Mouse (Mus musculus): ENCODE results near the gene Ush2a. TPM values are rescaled to one million over a fixed set of nuclear protein-coding genes. Genes with fewer than 3 reads are reported as not detected.

Gene Ush2a
- polyA plus RNA-seq, 1 experiment from 2014 or later, result 0.10 TPM

DNA sequence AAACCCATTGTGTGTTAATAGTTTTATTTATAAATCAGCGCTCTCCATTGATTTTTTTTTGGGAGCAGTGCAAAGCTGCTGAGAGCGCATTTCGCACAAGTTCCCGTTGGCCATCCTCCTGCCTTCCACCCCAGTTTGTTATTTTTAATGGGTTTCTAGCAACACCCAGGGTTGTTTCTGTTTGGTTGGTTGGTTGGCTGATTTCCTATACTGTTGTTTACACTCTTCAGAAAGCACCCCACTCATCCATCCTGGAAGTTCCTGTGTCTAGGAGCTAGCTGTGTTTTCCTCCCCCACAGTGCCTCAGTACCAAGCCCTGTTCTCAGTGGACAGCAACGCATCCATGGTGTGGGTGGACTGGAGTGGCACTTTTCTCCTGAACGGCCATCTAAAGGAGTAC, 689.3 kb downstream of the Ush2a start:
- no peak overlapping the region for H3K4me3 ChIP-seq (ENCODE audit: low read depth, low read length)
- H3K4me1 ChIP-seq (replicated peaks; ENCODE audit: control insufficient read depth, insufficient read depth, low read length), result no peaks in the 10 kb centered on the region
- H3K4me2 ChIP-seq, result no peak overlapping the region
- DNase-seq (ENCODE audit: low spot score) (no peak), ATAC-seq (replicated peaks; ENCODE audit: low FRiP score) (no peak)
- H3K36me3 ChIP-seq (ENCODE audit: control insufficient read depth, insufficient read depth, low read length), result no peaks in the 10 kb centered on the region
- H3K27ac ChIP-seq (ENCODE audit: low read depth, low read length), result no peak overlapping the region
- 89% methylated on average over 6 of the region's 6 CpGs for WGBS
- H3K9ac ChIP-seq (ENCODE audit: low read depth, low read length), result no peak overlapping the region
- H3K27me3 ChIP-seq (replicated peaks; ENCODE audit: control insufficient read depth, insufficient read depth, low read length), result no peaks in the 10 kb centered on the region
- H3K9me3 ChIP-seq (ENCODE audit: control insufficient read depth, low read length), result no peaks in the 10 kb centered on the region

DNA sequence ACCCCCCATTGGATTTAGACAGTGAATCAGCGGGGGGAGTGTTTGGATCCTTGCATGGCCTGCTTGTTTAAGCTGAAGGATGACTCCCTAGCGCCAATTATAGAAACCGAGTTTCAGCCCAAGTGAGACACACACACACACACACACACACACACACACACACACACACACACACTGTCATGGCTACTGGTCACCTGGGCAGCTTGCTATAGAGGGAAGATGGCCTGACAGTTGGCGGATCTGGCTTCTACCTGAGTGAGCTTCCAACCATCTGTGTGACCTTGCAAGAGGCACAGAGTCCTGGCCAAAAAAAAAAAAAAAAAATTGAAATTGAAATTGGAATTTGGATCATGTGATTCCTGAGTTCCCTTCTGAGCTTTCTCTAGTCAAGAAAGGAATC, 690.7 kb downstream of the Ush2a start:
- no peaks in the 10 kb centered on the region for H3K9me3 ChIP-seq (ENCODE audit: control insufficient read depth, low read length)
- no peak overlapping the region for H3K4me2 ChIP-seq
- H3K4me1 ChIP-seq (replicated peaks; ENCODE audit: control insufficient read depth, insufficient read depth, low read length), result no peaks in the 10 kb centered on the region
- no peaks in the 10 kb centered on the region for H3K36me3 ChIP-seq (ENCODE audit: control insufficient read depth, insufficient read depth, low read length)
- DNase-seq (ENCODE audit: low spot score), result no peak
- no peak overlapping the region for H3K4me3 ChIP-seq (ENCODE audit: low read depth, low read length)
- H3K9ac ChIP-seq (ENCODE audit: low read depth, low read length), result no peak overlapping the region
- no peak for ATAC-seq (replicated peaks; ENCODE audit: low FRiP score)
- no peaks in the 10 kb centered on the region for H3K27me3 ChIP-seq (replicated peaks; ENCODE audit: control insufficient read depth, insufficient read depth, low read length)
- H3K27ac ChIP-seq (ENCODE audit: low read depth, low read length), result no peak overlapping the region
- 90% methylated on average over 4 of the region's 4 CpGs for WGBS

DNA sequence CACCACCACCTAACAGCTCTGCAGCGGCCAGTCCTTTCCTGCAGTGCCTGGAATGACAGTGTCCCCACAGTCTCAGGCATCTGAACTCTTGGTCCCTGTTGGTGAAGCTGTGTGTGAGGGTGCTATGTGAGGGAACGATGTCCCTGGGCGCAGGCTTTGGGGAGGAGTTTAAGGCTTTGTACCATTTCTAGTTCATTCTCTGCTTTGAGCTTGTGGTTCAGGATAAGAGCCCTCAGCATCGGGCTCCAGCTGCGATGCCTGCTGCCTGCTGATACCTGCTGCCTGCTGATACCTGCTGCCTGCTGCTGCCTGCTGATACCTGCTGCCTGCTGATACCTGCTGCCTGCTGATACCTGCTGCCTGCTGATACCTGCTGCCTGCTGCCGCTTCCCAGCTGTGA, 711.3 kb downstream of the Ush2a start:
- no peak overlapping the region for H3K9ac ChIP-seq (ENCODE audit: low read depth, low read length)
- ATAC-seq (replicated peaks; ENCODE audit: low FRiP score) (peak; percentile 94), DNase-seq (ENCODE audit: low spot score) (no peak)
- no peak overlapping the region for H3K4me2 ChIP-seq
- 78% methylated on average over 6 of the region's 6 CpGs for WGBS
- no peak overlapping the region for H3K4me3 ChIP-seq (ENCODE audit: low read depth, low read length)
- no peaks in the 10 kb centered on the region for H3K4me1 ChIP-seq (replicated peaks; ENCODE audit: control insufficient read depth, insufficient read depth, low read length)
- H3K9me3 ChIP-seq (ENCODE audit: control insufficient read depth, low read length), result no peaks in the 10 kb centered on the region
- H3K36me3 ChIP-seq (ENCODE audit: control insufficient read depth, insufficient read depth, low read length), result peaks cover 22% of the 10 kb centered on the region
- no peaks in the 10 kb centered on the region for H3K27me3 ChIP-seq (replicated peaks; ENCODE audit: control insufficient read depth, insufficient read depth, low read length)
- peak overlapping the region; percentile 77 for H3K27ac ChIP-seq (ENCODE audit: low read depth, low read length)

DNA sequence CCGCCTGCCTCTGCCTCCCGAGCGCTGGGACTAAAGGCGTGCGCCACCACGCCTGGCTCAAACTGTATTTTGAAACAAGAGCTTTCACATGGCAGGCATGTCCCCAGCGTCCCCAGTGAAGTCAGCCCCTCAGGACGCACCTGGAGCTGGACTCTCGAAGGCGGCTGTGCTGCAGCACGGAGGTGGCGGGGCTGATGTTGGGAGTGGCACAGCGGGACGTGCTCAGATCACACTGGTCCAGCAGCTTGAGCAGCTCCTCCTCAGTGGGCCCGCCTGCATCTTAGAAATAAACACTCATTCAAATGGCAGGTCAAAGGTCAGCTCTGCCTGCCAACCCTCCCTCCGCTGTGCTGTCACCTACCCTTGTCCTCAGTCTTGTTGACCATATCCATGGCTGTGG, 712.1 kb downstream of the Ush2a start:
- DNase-seq (ENCODE audit: low spot score), result no peak
- WGBS, result 87% methylated on average over 16 of the region's 16 CpGs
- H3K36me3 ChIP-seq (ENCODE audit: control insufficient read depth, insufficient read depth, low read length), result peaks cover 22% of the 10 kb centered on the region
- peak overlapping the region; percentile 77 for H3K27ac ChIP-seq (ENCODE audit: low read depth, low read length)
- no peaks in the 10 kb centered on the region for H3K27me3 ChIP-seq (replicated peaks; ENCODE audit: control insufficient read depth, insufficient read depth, low read length)
- H3K4me1 ChIP-seq (replicated peaks; ENCODE audit: control insufficient read depth, insufficient read depth, low read length), result no peaks in the 10 kb centered on the region
- no peak overlapping the region for H3K9ac ChIP-seq (ENCODE audit: low read depth, low read length)
- H3K4me3 ChIP-seq (ENCODE audit: low read depth, low read length), result no peak overlapping the region
- no peak overlapping the region for H3K4me2 ChIP-seq
- peak; percentile 32 for ATAC-seq (replicated peaks; ENCODE audit: low FRiP score)
- no peaks in the 10 kb centered on the region for H3K9me3 ChIP-seq (ENCODE audit: control insufficient read depth, low read length)

DNA sequence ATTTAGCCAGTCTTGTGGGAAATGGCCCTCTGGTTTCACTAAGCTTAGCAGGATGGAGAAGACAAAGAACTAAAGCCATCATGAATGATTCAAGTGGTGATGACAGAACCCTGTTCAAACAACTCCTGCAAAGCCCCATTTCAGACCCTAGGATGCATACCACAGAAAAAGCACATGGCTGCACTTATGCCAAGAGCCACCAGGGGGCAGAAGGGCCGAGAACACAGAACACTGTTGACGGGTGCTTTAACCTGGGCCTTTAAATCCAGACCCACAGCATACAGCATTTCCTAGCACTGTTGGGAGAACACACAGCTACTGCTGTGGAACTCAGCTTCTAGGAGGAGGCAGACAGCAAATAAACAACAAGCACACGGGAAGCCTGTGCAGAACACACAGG, 718.2 kb downstream of the Ush2a start:
- H3K36me3 ChIP-seq (ENCODE audit: control insufficient read depth, insufficient read depth, low read length), result peaks cover 37% of the 10 kb centered on the region
- peak; percentile 56 for DNase-seq (ENCODE audit: low spot score)
- no peaks in the 10 kb centered on the region for H3K9me3 ChIP-seq (ENCODE audit: control insufficient read depth, low read length)
- no peak overlapping the region for H3K4me2 ChIP-seq
- no peaks in the 10 kb centered on the region for H3K27me3 ChIP-seq (replicated peaks; ENCODE audit: control insufficient read depth, insufficient read depth, low read length)
- WGBS, result 26% methylated on average over 3 of the region's 3 CpGs
- ATAC-seq (replicated peaks; ENCODE audit: low FRiP score), result peak; percentile 74
- no peaks in the 10 kb centered on the region for H3K4me1 ChIP-seq (replicated peaks; ENCODE audit: control insufficient read depth, insufficient read depth, low read length)
- H3K27ac ChIP-seq (ENCODE audit: low read depth, low read length), result no peak overlapping the region
- H3K4me3 ChIP-seq (ENCODE audit: low read depth, low read length), result no peak overlapping the region
- H3K9ac ChIP-seq (ENCODE audit: low read depth, low read length), result no peak overlapping the region

DNA sequence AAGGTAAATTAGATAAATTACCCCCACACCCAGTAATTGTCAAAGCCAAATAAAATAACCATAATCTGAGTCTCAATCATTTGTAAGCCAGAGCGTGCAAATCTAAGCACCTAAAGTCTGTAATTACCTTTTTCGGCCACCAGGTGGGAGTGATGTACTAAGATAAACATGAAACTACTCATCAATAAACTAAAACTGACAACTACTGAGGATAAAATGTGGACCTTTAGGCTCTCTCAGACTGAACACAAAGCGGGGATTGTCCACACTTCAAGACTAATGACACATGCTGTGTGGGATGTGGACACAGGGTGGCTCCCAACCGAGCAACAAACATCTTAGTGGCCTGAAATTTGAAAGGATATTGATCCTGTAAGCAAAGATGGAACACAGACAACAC, 731.4 kb downstream of the Ush2a start:
- H3K4me2 ChIP-seq, result no peak overlapping the region
- no peak overlapping the region for H3K9ac ChIP-seq (ENCODE audit: low read depth, low read length)
- ATAC-seq (replicated peaks; ENCODE audit: low FRiP score) (no peak), DNase-seq (ENCODE audit: low spot score) (no peak)
- no peaks in the 10 kb centered on the region for H3K27me3 ChIP-seq (replicated peaks; ENCODE audit: control insufficient read depth, insufficient read depth, low read length)
- 56% methylated on average over 4 of the region's 4 CpGs for WGBS
- no peak overlapping the region for H3K27ac ChIP-seq (ENCODE audit: low read depth, low read length)
- no peaks in the 10 kb centered on the region for H3K4me1 ChIP-seq (replicated peaks; ENCODE audit: control insufficient read depth, insufficient read depth, low read length)
- H3K36me3 ChIP-seq (ENCODE audit: control insufficient read depth, insufficient read depth, low read length), result peaks cover 35% of the 10 kb centered on the region
- no peak overlapping the region for H3K4me3 ChIP-seq (ENCODE audit: low read depth, low read length)
- H3K9me3 ChIP-seq (ENCODE audit: control insufficient read depth, low read length), result no peaks in the 10 kb centered on the region

DNA sequence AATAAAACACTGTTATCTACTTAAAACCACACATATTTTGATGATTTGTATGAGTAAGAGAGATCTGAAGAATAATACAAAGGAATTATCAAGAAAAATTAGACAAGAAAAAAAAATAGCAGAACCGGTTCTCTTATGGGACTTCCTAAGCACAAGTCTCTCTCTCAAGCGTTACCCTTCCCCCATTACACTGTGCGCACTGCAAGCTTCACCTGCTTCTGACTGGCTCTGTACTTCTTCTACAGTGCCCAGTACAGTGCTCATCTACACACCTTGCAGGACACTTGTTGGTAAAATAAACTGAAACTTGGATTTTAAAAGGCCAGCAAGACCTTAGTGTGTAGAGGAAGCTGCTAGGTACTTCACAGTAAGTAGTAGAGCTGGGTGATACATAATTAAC, 736.1 kb downstream of the Ush2a start:
- H3K36me3 ChIP-seq (ENCODE audit: control insufficient read depth, insufficient read depth, low read length), result peaks cover 24% of the 10 kb centered on the region
- H3K4me1 ChIP-seq (replicated peaks; ENCODE audit: control insufficient read depth, insufficient read depth, low read length), result no peaks in the 10 kb centered on the region
- no peak overlapping the region for H3K4me3 ChIP-seq (ENCODE audit: low read depth, low read length)
- H3K27ac ChIP-seq (ENCODE audit: low read depth, low read length), result no peak overlapping the region
- H3K9me3 ChIP-seq (ENCODE audit: control insufficient read depth, low read length), result no peaks in the 10 kb centered on the region
- WGBS, result 93% methylated on average over 3 of the region's 3 CpGs
- no peaks in the 10 kb centered on the region for H3K27me3 ChIP-seq (replicated peaks; ENCODE audit: control insufficient read depth, insufficient read depth, low read length)
- H3K9ac ChIP-seq (ENCODE audit: low read depth, low read length), result no peak overlapping the region
- H3K4me2 ChIP-seq, result no peak overlapping the region
- no peak for DNase-seq (ENCODE audit: low spot score)
- no peak for ATAC-seq (replicated peaks; ENCODE audit: low FRiP score)

DNA sequence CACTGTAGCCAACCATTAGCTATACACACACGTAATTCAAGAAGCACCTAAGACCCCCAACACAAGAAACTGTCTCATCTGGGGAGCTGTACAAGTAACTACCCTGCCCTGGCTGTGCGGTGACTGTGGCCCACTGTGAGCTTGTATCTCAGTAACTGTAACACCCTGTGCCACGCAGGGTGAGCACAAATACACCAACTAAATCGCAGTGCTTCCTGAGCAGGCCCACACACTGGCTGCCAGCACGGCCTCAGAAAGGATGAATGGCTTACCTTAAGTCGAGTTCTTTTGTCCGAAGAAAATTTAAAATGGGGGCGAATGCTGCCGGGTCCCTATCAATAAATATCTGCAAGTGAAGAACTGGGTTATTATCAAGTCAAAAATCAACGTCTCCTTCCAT, 738.2 kb downstream of the Ush2a start:
- Histone ChIP-seq H3K36me3 (ENCODE audit: control insufficient read depth, insufficient read depth, low read length) (peaks cover 21% of the 10 kb centered on the region), H3K4me1 (replicated peaks; ENCODE audit: control insufficient read depth, insufficient read depth, low read length) (no peaks in the 10 kb centered on the region), H3K27me3 (replicated peaks; ENCODE audit: control insufficient read depth, insufficient read depth, low read length) (no peaks in the 10 kb centered on the region), H3K27ac (ENCODE audit: low read depth, low read length) (no peak overlapping the region), H3K9me3 (ENCODE audit: control insufficient read depth, low read length) (no peaks in the 10 kb centered on the region), H3K4me2 (no peak overlapping the region), H3K4me3 (ENCODE audit: low read depth, low read length) (no peak overlapping the region), H3K9ac (ENCODE audit: low read depth, low read length) (no peak overlapping the region)
- DNase-seq (ENCODE audit: low spot score) (no peak), ATAC-seq (replicated peaks; ENCODE audit: low FRiP score) (no peak)
- WGBS, result 91% methylated on average over 10 of the region's 10 CpGs

DNA sequence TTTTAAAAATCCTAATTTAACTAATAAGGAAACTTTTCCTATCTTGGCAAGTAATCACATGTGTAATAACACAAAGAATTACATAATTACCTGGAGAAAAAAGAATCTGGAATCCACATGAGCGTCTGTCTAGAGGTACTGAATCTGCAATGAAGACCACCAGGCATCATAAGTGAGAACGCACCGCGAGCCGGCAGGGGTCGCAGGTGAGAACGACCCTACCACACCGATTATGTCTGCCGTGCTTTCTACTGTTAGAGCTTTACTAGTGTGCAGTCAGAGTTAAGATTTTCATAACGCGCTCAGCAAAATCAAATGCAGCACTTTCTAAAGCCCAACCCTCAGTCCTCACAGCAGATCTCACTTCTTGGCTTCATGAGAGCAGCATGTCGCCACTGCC, 740.0 kb downstream of the Ush2a start:
- DNase-seq (ENCODE audit: low spot score), result no peak
- Histone ChIP-seq H3K9ac (ENCODE audit: low read depth, low read length) (no peak overlapping the region), H3K36me3 (ENCODE audit: control insufficient read depth, insufficient read depth, low read length) (peaks cover 10% of the 10 kb centered on the region; the same call in 1 of the 2 replicates), H3K4me2 (no peak overlapping the region), H3K27me3 (replicated peaks; ENCODE audit: control insufficient read depth, insufficient read depth, low read length) (no peaks in the 10 kb centered on the region), H3K9me3 (ENCODE audit: control insufficient read depth, low read length) (no peaks in the 10 kb centered on the region), H3K4me1 (replicated peaks; ENCODE audit: control insufficient read depth, insufficient read depth, low read length) (peaks cover 8% of the 10 kb centered on the region), H3K27ac (ENCODE audit: low read depth, low read length) (no peak overlapping the region), H3K4me3 (ENCODE audit: low read depth, low read length) (no peak overlapping the region)
- WGBS, result 91% methylated on average over 12 of the region's 12 CpGs
- ATAC-seq (replicated peaks; ENCODE audit: low FRiP score), result no peak

Measured in liver, embryonic 11.5 days (tissue).